In genomic region chr5:125357543-125358269, GRCm38 (mm10) we compare ENCODE assay signal across 18 mouse cellular contexts. TPM values are rescaled to one million over a fixed set of nuclear protein-coding genes. Genes with fewer than 3 reads are reported as not detected.
DNase-seq lines count a peak whose midpoint lies in the region; ATAC-seq and TF ChIP-seq lines count a peak whose summit lies in the region.
"Had no signal": no experiment of that assay in that cellular context is flagged by ENCODE, and none has a peak within 500 bp of the region (broad histone marks: within the 10 kb centered on the region; RNA-seq: fewer than 3 reads in every experiment).

No protein-coding gene starts in this region.

- H3K9ac ChIP-seq in heart, embryonic 14.5 days (ENCODE audit: low read length), result 0 out of 2 replicates have a peak overlapping the region, but pooled peaks have one; percentile 8
- H3K9ac ChIP-seq in lung, postnatal 0 days (replicated peaks; ENCODE audit: low read depth), result no peak overlapping the region
- H3K9ac ChIP-seq in liver, embryonic 11.5 days (ENCODE audit: low read depth, low read length), result 0 out of 2 replicates have a peak overlapping the region, but pooled peaks have one; percentile 22
- H3K9ac ChIP-seq: intestine, embryonic 15.5 days; kidney, embryonic 15.5 days; limb, embryonic 15.5 days had no signal

- no peak for DNase-seq in heart, adult 18-20 months
- no peak for DNase-seq in lung, postnatal 0 days (ENCODE audit: low spot score)
- DNase-seq in lung, adult 18-20 months, result no peak
- no peak for DNase-seq in liver, embryonic 11.5 days (ENCODE audit: low spot score)
- no peak for DNase-seq in left cerebral cortex, adult 2 months (ENCODE audit: extremely low spot score in 1 of 2, low spot score in 2 of 2)
- DNase-seq in retina, embryonic 14.5 days (ENCODE audit: low spot score), result no peak
- DNase-seq: adrenal gland, adult 2 months; cerebellum, adult 2 months; gastrocnemius, postnatal 14 days; midbrain, embryonic 14.5 days; right cerebral cortex, postnatal 14 days; thymus, adult 18-20 months had no signal

- intact Hi-C loops in left cerebral cortex, adult 2 months (cut with DNase I), result no loop called here

- TF ChIP-seq CTCF in lung, postnatal 0 days (IDR thresholded peaks at IDR 0.05), result no peak
- TF ChIP-seq CTCF in left cerebral cortex, adult 2 months (IDR thresholded peaks at IDR 0.05), result no peak

- H3K4me2 ChIP-seq in heart, embryonic 14.5 days (ENCODE audit: low read length), result peak overlapping the region; percentile 32
- H3K4me2 ChIP-seq in lung, postnatal 0 days (replicated peaks; ENCODE audit: low read depth, low read length), result peak overlapping the region; percentile 17
- H3K4me2 ChIP-seq in liver, embryonic 11.5 days, result peak overlapping the region; percentile 41
- H3K4me2 ChIP-seq: intestine, embryonic 15.5 days; kidney, embryonic 15.5 days; limb, embryonic 15.5 days had no signal

- no peak for TF ChIP-seq EP300 in lung, postnatal 0 days (IDR thresholded peaks at IDR 0.05)

- no peak for ATAC-seq in heart, embryonic 14.5 days (ENCODE audit: insufficient number of reproducible peaks, insufficient read depth, low FRiP score, low read depth)
- no peak for ATAC-seq in lung, postnatal 0 days
- ATAC-seq in liver, embryonic 11.5 days (replicated peaks; ENCODE audit: low FRiP score), result no peak
- 0 out of 2 replicates have a peak, but pooled peaks have one; percentile 10 for ATAC-seq in monocyte, adult 5-6 weeks (replicated peaks; ENCODE audit: insufficient number of reproducible peaks, low FRiP score, low TSS enrichment, poor library complexity, severe bottlenecking)
- ATAC-seq: intestine, embryonic 15.5 days had no signal

- no peaks in the 10 kb centered on the region for H3K9me3 ChIP-seq in heart, embryonic 14.5 days (ENCODE audit: control insufficient read depth, low read length)
- no peaks in the 10 kb centered on the region for H3K9me3 ChIP-seq in lung, postnatal 0 days (ENCODE audit: low read length)
- H3K9me3 ChIP-seq in liver, embryonic 11.5 days (ENCODE audit: control insufficient read depth, low read length), result no peaks in the 10 kb centered on the region
- H3K9me3 ChIP-seq: intestine, embryonic 15.5 days; kidney, embryonic 15.5 days; limb, embryonic 15.5 days had no signal

- peaks cover 0 to 3% of the 10 kb centered on the region in 2 experiments; a peak in 2 of 4 replicates for H3K4me1 ChIP-seq in heart, embryonic 14.5 days (ENCODE audit: control insufficient read depth in 2 of 2, insufficient read depth in 2 of 2, low read length in 2 of 2)
- H3K4me1 ChIP-seq in lung, postnatal 0 days (ENCODE audit: insufficient read depth, low read depth, low read length), result no peaks in the 10 kb centered on the region
- H3K4me1 ChIP-seq in liver, embryonic 11.5 days (replicated peaks; ENCODE audit: control insufficient read depth, insufficient read depth, low read length), result peaks cover 6% of the 10 kb centered on the region; the same call in 1 of the 2 replicates
- H3K4me1 ChIP-seq: intestine, embryonic 15.5 days; limb, embryonic 15.5 days had no signal

- H3K4me3 ChIP-seq in heart, embryonic 14.5 days (ENCODE audit: control insufficient read depth in 1 of 2, insufficient read depth in 1 of 2, low read depth in 1 of 2, low read length in 2 of 2), result no peak overlapping the region
- no peak overlapping the region for H3K4me3 ChIP-seq in lung, postnatal 0 days (ENCODE audit: low read depth, low read length)
- H3K4me3 ChIP-seq in liver, embryonic 11.5 days (ENCODE audit: low read depth, low read length), result 0 out of 2 replicates have a peak overlapping the region, but pooled peaks have one; percentile 11
- H3K4me3 ChIP-seq in left cerebral cortex, adult 2 months, result no peak overlapping the region
- H3K4me3 ChIP-seq: forebrain, embryonic 10.5 days; intestine, embryonic 15.5 days; kidney, embryonic 15.5 days; limb, embryonic 15.5 days had no signal

- WGBS in heart, embryonic 14.5 days, result 67% methylated on average over 12 of the region's 12 CpGs
- WGBS in lung, postnatal 0 days, result 61% methylated on average over 12 of the region's 12 CpGs
- WGBS in liver, embryonic 11.5 days, result 67% methylated on average over 12 of the region's 12 CpGs

- H3K36me3 ChIP-seq in heart, embryonic 14.5 days (ENCODE audit: control insufficient read depth, insufficient read depth, low read length), result no peaks in the 10 kb centered on the region
- no peaks in the 10 kb centered on the region for H3K36me3 ChIP-seq in lung, postnatal 0 days (ENCODE audit: insufficient read depth, low read length)
- no peaks in the 10 kb centered on the region for H3K36me3 ChIP-seq in liver, embryonic 11.5 days (ENCODE audit: control insufficient read depth, insufficient read depth, low read length)
- H3K36me3 ChIP-seq: forebrain, embryonic 10.5 days; intestine, embryonic 15.5 days; kidney, embryonic 15.5 days; limb, embryonic 15.5 days had no signal

- H3K27ac ChIP-seq in heart, embryonic 14.5 days (replicated peaks in 1 of 2; ENCODE audit: control insufficient read depth in 1 of 2, insufficient read depth in 1 of 2, low read depth in 2 of 2, low read length in 2 of 2), result peak overlapping the region; percentile 48 to 53; a peak in 3 of 4 replicates
- H3K27ac ChIP-seq in lung, postnatal 0 days (ENCODE audit: low read length), result no peak overlapping the region
- peak overlapping the region; percentile 25 for H3K27ac ChIP-seq in liver, embryonic 11.5 days (ENCODE audit: low read depth, low read length)
- H3K27ac ChIP-seq in left cerebral cortex, adult 2 months, result no peak overlapping the region
- H3K27ac ChIP-seq: forebrain, embryonic 10.5 days; intestine, embryonic 15.5 days; kidney, embryonic 15.5 days; limb, embryonic 15.5 days had no signal

- no peaks in the 10 kb centered on the region for H3K27me3 ChIP-seq in heart, embryonic 14.5 days (ENCODE audit: control insufficient read depth, insufficient read depth, low read length)
- no peaks in the 10 kb centered on the region for H3K27me3 ChIP-seq in lung, postnatal 0 days (replicated peaks; ENCODE audit: insufficient read depth, low read length)
- H3K27me3 ChIP-seq in liver, embryonic 11.5 days (replicated peaks; ENCODE audit: control insufficient read depth, insufficient read depth, low read length), result no peaks in the 10 kb centered on the region
- H3K27me3 ChIP-seq: intestine, embryonic 15.5 days; kidney, embryonic 15.5 days; limb, embryonic 15.5 days had no signal

RNA-seq across cellular contexts. Expression of gene Scarb1, which starts 16.8 kb away (rescaled TPM):
- 59.7 and 61.6 TPM in 2 replicates for polyA plus RNA-seq in heart, embryonic 14.5 days (2014; fragmentation: Nextera tagmentation; extraction: Ambion mirVana)
- total RNA-seq in heart, adult 18-20 months (2021), result 10 to 100 TPM; 26.6 to 34.7 TPM
- 54.9 and 64.9 TPM in 2 replicates for polyA plus RNA-seq in lung, postnatal 0 days (2015; fragmentation: Nextera tagmentation; extraction: Ambion mirVana)
- 104 and 108 TPM in 2 replicates for polyA plus RNA-seq in liver, embryonic 11.5 days (2014; fragmentation: Nextera tagmentation; extraction: Ambion mirVana)
- total RNA-seq in monocyte, adult 5-6 weeks (2017), result 67.9 to 84.6 TPM (median 77.1 TPM) in 3 replicates
- 10 to 100 TPM; 24.4 to 29.6 TPM for total RNA-seq in left cerebral cortex, adult 2 months (2021)

RNA-seq across cellular contexts. Expression of gene Gm10382, which starts 31.4 kb away (rescaled TPM):
- 0.27 and 0.32 TPM in 2 replicates for polyA plus RNA-seq in heart, embryonic 14.5 days (2014; fragmentation: Nextera tagmentation; extraction: Ambion mirVana)
- total RNA-seq in heart, adult 18-20 months (2021), result under 1 TPM in 1 of 2 experiments, not detected in 1; 0.23 TPM
- polyA plus RNA-seq in lung, postnatal 0 days (2015; fragmentation: Nextera tagmentation; extraction: Ambion mirVana), result 0.63 and 0.77 TPM in 2 replicates
- polyA plus RNA-seq in liver, embryonic 11.5 days (2014; fragmentation: Nextera tagmentation; extraction: Ambion mirVana), result 0.18 and 0.34 TPM in 2 replicates
- total RNA-seq in monocyte, adult 5-6 weeks (2017), result 2.9 TPM in 1 of 3 replicates, not detected in the others
- total RNA-seq in left cerebral cortex, adult 2 months (2021), result under 1 TPM; 0.28 to 0.48 TPM
- total RNA-seq: gastrocnemius, postnatal 14 days had no signal

RNA-seq across cellular contexts. Expression of gene Ubc, which starts 32.3 kb away (rescaled TPM):
- 859 and 861 TPM in 2 replicates for polyA plus RNA-seq in heart, embryonic 14.5 days (2014; fragmentation: Nextera tagmentation; extraction: Ambion mirVana)
- total RNA-seq in heart, adult 18-20 months (2021), result 1,000 to 10,000 TPM; 1,625 to 1,638 TPM
- polyA plus RNA-seq in lung, postnatal 0 days (2015; fragmentation: Nextera tagmentation; extraction: Ambion mirVana), result 751 and 865 TPM in 2 replicates
- 772 and 827 TPM in 2 replicates for polyA plus RNA-seq in liver, embryonic 11.5 days (2014; fragmentation: Nextera tagmentation; extraction: Ambion mirVana)
- total RNA-seq in monocyte, adult 5-6 weeks (2017), result 791 to 1,058 TPM (median 1,006 TPM) in 3 replicates
- total RNA-seq in left cerebral cortex, adult 2 months (2021), result 100 to 1,000 TPM; 846 to 851 TPM

Comparison
In these comparisons a context has a peak if more than half of its experiments do, and no peak if none do; other contexts are left out.
1. H3K27ac ChIP-seq: peak in heart, embryonic 14.5 days (2 of 2) and liver, embryonic 11.5 days (single experiment); none in lung, postnatal 0 days (single experiment) and left cerebral cortex, adult 2 months (single experiment).
2. Peak in every context shown above with its lines, with median percentiles within 50 percentile points of each other: H3K4me2 ChIP-seq.